In genomic region chr6:149495925-149496324, GRCm38 (mm10) we compare ENCODE assay signal across 21 mouse cellular contexts.
A peak's percentile ranks its signal among the peaks of the same experiment; 100 is the strongest.
DNase-seq lines count a peak whose midpoint lies in the region; ATAC-seq lines count a peak whose summit lies in the region.
"Had no signal": no experiment of that assay in that cellular context is flagged by ENCODE, and none has a peak within 500 bp of the region (broad histone marks: within the 10 kb centered on the region; RNA-seq: fewer than 3 reads in every experiment).

No protein-coding gene starts in this region.

- no peak overlapping the region for H3K4me2 ChIP-seq in midbrain, embryonic 16.5 days (ENCODE audit: low read length)
- H3K4me2 ChIP-seq: heart, embryonic 13.5 days; hindbrain, embryonic 13.5 days; kidney, embryonic 15.5 days; limb, embryonic 12.5 days; liver, embryonic 12.5 days; stomach, embryonic 15.5 days had no signal

- no peak overlapping the region for H3K27ac ChIP-seq in midbrain, embryonic 16.5 days (ENCODE audit: low read length)
- H3K27ac ChIP-seq: heart, embryonic 13.5 days; hindbrain, embryonic 13.5 days; kidney, embryonic 15.5 days; limb, embryonic 12.5 days; liver, embryonic 12.5 days; stomach, embryonic 15.5 days had no signal

- no peak overlapping the region for H3K9ac ChIP-seq in midbrain, embryonic 16.5 days (ENCODE audit: low read depth, low read length)
- H3K9ac ChIP-seq: forebrain, postnatal 0 days; heart, embryonic 13.5 days; hindbrain, embryonic 13.5 days; kidney, embryonic 15.5 days; limb, embryonic 12.5 days; liver, embryonic 12.5 days; stomach, embryonic 15.5 days had no signal

- H3K9me3 ChIP-seq in midbrain, embryonic 16.5 days (replicated peaks; ENCODE audit: control insufficient read depth, low read length, poor library complexity, severe bottlenecking) = no peaks in the 10 kb centered on the region
- H3K9me3 ChIP-seq: heart, embryonic 13.5 days; hindbrain, embryonic 13.5 days; kidney, embryonic 15.5 days; limb, embryonic 12.5 days; liver, embryonic 12.5 days; stomach, embryonic 15.5 days had no signal

- ATAC-seq in midbrain, embryonic 16.5 days = no peak
- ATAC-seq: forebrain, postnatal 0 days; liver, embryonic 12.5 days had no signal

- no peaks in the 10 kb centered on the region for H3K4me1 ChIP-seq in midbrain, embryonic 16.5 days (ENCODE audit: control insufficient read depth, insufficient read depth, low read length)
- H3K4me1 ChIP-seq: heart, embryonic 13.5 days; hindbrain, embryonic 13.5 days; kidney, embryonic 15.5 days; limb, embryonic 12.5 days; liver, embryonic 12.5 days; stomach, embryonic 15.5 days had no signal

- no peaks in the 10 kb centered on the region for H3K27me3 ChIP-seq in midbrain, embryonic 16.5 days (ENCODE audit: control insufficient read depth, insufficient read depth, low read depth, low read length)
- H3K27me3 ChIP-seq: heart, embryonic 13.5 days; hindbrain, embryonic 13.5 days; kidney, embryonic 15.5 days; limb, embryonic 12.5 days; liver, embryonic 12.5 days; stomach, embryonic 15.5 days had no signal

- peaks cover 7% of the 10 kb centered on the region; the same call in 1 of the 2 replicates for H3K36me3 ChIP-seq in midbrain, embryonic 16.5 days (ENCODE audit: control insufficient read depth, insufficient read depth, low read length)
- H3K36me3 ChIP-seq: kidney, embryonic 15.5 days; limb, embryonic 12.5 days; liver, embryonic 12.5 days; stomach, embryonic 15.5 days had no signal

- peak; percentile 19 to 79 for DNase-seq in layer of hippocampus, adult 18-20 months (ENCODE audit: low spot score in 2 of 2)
- DNase-seq in layer of hippocampus, postnatal 10 days (ENCODE audit: low spot score in 2 of 2) = no peak
- DNase-seq in cerebellum, adult 18-20 months = peak; percentile 46 to 59
- peak; percentile 43 to 53 for DNase-seq in cerebellum, postnatal 36 days
- peak; percentile 43 for DNase-seq in telencephalon, adult 2 months (ENCODE audit: low read depth, low spot score)
- no peak for DNase-seq in urinary bladder, postnatal 36 days (ENCODE audit: low spot score in 2 of 2)
- DNase-seq: adrenal gland, postnatal 36 days; forebrain, postnatal 0 days; gastrocnemius, postnatal 10 days; heart, adult 18-20 months; kidney, postnatal 4 days; lung, adult 2 months; lung, postnatal 36 days; thymus, adult 2 months had no signal

- no peak overlapping the region for H3K4me3 ChIP-seq in midbrain, embryonic 16.5 days (ENCODE audit: low read depth, low read length)
- H3K4me3 ChIP-seq: heart, embryonic 13.5 days; hindbrain, embryonic 13.5 days; kidney, embryonic 15.5 days; limb, embryonic 12.5 days; liver, embryonic 12.5 days; stomach, embryonic 15.5 days had no signal

Comparison
In these comparisons a context has a peak if more than half of its experiments do, and no peak if none do; other contexts are left out.
1. DNase-seq: peak in layer of hippocampus, adult 18-20 months (2 of 2), cerebellum, adult 18-20 months (2 of 2), cerebellum, postnatal 36 days (2 of 2) and telencephalon, adult 2 months (single experiment); none in layer of hippocampus, postnatal 10 days (0 of 2) and urinary bladder, postnatal 36 days (0 of 2).